Mouse (Mus musculus) testis, adult 2 months (tissue): Measurements from ENCODE around the gene Oxsm. TPM values are rescaled to one million over a fixed set of nuclear protein-coding genes. Genes with fewer than 3 reads are reported as not detected.
A peak's percentile ranks its signal among the peaks of the same experiment; 100 is the strongest.

ENCODE experiments used
- H3K27ac ChIP-seq: fragments of 200-500 bp; 2 replicates; pipeline ENCODE4 v1.5.1; 2012; ENCODE audit warnings: low read depth, low read length; ENCODE audit not compliant: control insufficient read depth, insufficient read depth
- H3K27me3 ChIP-seq: fragments of 200-500 bp; 2 replicates; pipeline ENCODE4 v1.6.1; 2012; ENCODE audit warnings: mild to moderate bottlenecking, low read length, moderate library complexity; ENCODE audit not compliant: control insufficient read depth, insufficient read depth
- H3K36me3 ChIP-seq: fragments of 200-500 bp; 2 replicates; pipeline ENCODE4 v1.6.1; 2012; ENCODE audit warnings: mild to moderate bottlenecking, low read length; ENCODE audit not compliant: control insufficient read depth, insufficient read depth
- H3K4me1 ChIP-seq: fragments of 200-500 bp; 2 replicates; pipeline ENCODE4 v1.6.1; 2012; ENCODE audit warnings: low read length; ENCODE audit not compliant: control insufficient read depth, insufficient read depth
- H3K4me3 ChIP-seq: fragments of 200-500 bp; 2 replicates; pipeline ENCODE4 v1.5.1; 2012; ENCODE audit warnings: low read depth, mild to moderate bottlenecking, low read length, moderate library complexity, mixed read lengths; ENCODE audit not compliant: control insufficient read depth
- CTCF ChIP-seq: fragments of 200-500 bp; IDR thresholded peaks from 2 replicates; pipeline ENCODE4 v1.5.1; 2012; ENCODE audit warnings: low read depth, mild to moderate bottlenecking, inconsistent platforms, low read length, moderate library complexity; ENCODE audit not compliant: control insufficient read depth, insufficient read depth, insufficient replicate concordance
- POLR2A ChIP-seq: fragments of 200-500 bp; IDR thresholded peaks from 2 replicates; pipeline ENCODE4 v1.6.1; 2012; ENCODE audit warnings: low read depth, mild to moderate bottlenecking, inconsistent platforms, low read length, moderate library complexity; ENCODE audit not compliant: control insufficient read depth
- polyA plus RNA-seq: library from polyadenylated mRNA; depleted of rRNA; stranded (reverse); fragments of >200 nt; gene quantifications from 2 replicates; pipeline ENCODE4 v1.2.3, GENCODE M21; 2012; rRNA removed

The Oxsm gene
- polyA plus RNA-seq: 18.8 and 18.9 TPM in 2 replicates

DNA sequence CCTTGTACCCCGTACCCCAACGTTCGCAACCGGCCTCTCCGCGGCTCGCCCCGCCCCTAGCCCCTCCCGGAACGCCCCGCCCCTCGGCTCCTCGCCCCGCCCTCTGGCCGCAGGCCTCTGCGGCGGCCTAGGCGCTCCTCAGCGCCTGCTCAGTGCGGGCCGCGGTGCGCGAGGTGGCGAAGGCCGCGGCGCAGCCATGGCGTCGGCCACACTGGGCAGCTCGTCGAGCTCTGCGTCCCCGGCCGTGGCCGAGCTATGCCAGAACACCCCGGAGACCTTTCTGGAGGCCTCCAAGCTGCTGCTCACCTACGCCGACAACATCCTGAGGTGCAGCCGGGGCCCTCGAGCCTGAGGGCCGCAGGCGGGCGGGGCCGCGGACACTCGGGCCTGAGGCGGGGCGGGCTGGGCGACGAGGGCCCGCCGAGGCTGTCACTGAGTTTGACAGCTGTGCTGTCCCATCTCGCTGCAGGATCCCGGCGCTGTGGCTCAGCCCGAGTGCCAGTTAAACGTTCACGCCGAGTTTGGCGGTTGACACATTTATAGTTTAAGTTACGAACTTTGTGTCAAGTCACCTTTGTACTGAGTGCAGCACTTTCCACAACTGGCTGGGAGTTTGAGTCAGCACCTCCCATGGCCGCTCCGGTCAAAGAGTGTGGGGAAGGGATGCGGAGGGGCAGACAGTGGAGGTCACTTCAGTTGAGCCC, at the start of gene Oxsm, which contains the start of gene Ngly1:
Gene Oxsm, minus strand, starts transcription at position 638 of the 704 bp plus-strand sequence.
Gene Ngly1, plus strand, starts transcription at position 110 of the 704 bp plus-strand sequence.
- peak within 1 kb of the TSS; percentile 94 for H3K27ac ChIP-seq
- H3K27me3 ChIP-seq: no peaks in the 10 kb centered on the region
- H3K4me3 ChIP-seq: peak within 1 kb of the TSS; percentile 90
- TF ChIP-seq CTCF (no peak), POLR2A (peak; percentile 99)
- no peaks in the 10 kb centered on the region; the same call in 1 of the 2 replicates for H3K36me3 ChIP-seq
- no peaks in the 10 kb centered on the region for H3K4me1 ChIP-seq

DNA sequence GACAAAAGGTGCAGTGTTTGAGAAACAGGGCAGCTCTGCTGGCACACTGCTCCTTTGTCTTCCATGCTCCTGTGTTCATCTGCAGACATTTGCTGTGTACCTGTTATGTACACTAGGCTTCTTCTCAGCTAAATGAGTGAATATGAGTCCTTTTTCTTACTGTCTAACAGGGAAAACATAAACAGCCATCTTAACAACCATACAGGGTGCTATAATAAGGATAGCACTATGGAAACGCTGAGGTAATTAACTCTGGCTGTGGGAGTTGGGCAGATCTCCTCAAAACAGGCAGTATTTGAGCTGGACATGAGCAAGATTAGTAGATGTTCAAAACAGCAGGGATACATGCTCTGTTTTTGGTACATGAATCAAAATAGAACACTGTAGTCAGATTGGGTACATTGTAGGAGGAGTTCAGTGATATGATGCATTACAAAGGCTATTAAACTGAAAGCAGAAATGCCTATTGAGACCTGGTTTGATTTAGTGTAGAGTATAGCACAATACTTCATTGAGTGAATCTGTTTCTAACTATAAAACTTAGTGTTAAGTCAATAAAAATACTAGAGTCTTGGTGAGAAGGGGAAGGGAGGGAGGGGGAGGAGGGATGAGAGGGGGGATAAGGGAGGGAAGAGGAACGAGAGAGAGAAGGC, 47.3 kb upstream of the Oxsm start:
- no peaks in the 10 kb centered on the region for H3K4me1 ChIP-seq
- no peak overlapping the region for H3K27ac ChIP-seq
- H3K4me3 ChIP-seq: no peak overlapping the region
- TF ChIP-seq CTCF: no peak
- no peak for TF ChIP-seq POLR2A
- no peaks in the 10 kb centered on the region for H3K27me3 ChIP-seq
- no peaks in the 10 kb centered on the region for H3K36me3 ChIP-seq

DNA sequence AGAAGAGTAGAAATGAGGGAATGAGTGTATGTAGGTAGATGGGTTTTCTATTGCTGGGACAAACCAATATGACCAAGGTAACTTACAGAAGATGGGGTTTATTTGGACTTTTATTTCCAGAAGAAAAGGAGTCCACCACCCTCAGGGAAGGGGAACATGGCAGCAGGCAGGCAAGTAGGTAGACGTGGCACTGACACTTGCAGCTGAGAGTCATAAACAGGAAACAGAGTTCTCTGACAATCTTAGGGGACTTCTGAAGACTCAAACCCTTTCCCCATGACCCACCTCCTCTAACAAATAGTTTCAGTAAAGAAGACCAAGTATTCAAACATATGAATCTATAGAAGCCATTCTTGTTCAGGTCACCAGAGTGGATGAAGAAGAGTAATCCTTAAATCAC, 44.3 kb upstream of the Oxsm start:
- Histone ChIP-seq H3K27ac (no peak overlapping the region), H3K4me3 (no peak overlapping the region), H3K4me1 (no peaks in the 10 kb centered on the region), H3K36me3 (no peaks in the 10 kb centered on the region), H3K27me3 (no peaks in the 10 kb centered on the region)
- TF ChIP-seq CTCF (no peak), POLR2A (no peak)

GRCm38 (mm10) chr14:16293015-16293414, 43.4 kb upstream of the Oxsm start:
- H3K27ac ChIP-seq: no peak overlapping the region
- no peak overlapping the region for H3K4me3 ChIP-seq
- no peaks in the 10 kb centered on the region for H3K36me3 ChIP-seq
- no peaks in the 10 kb centered on the region for H3K27me3 ChIP-seq
- H3K4me1 ChIP-seq: no peaks in the 10 kb centered on the region
- TF ChIP-seq POLR2A (no peak), CTCF (no peak)

GRCm38 (mm10) chr14:16292371-16292770, 42.8 kb upstream of the Oxsm start:
- no peak for TF ChIP-seq POLR2A
- TF ChIP-seq CTCF: no peak
- Histone ChIP-seq H3K4me3 (no peak overlapping the region), H3K4me1 (no peaks in the 10 kb centered on the region), H3K27me3 (no peaks in the 10 kb centered on the region), H3K36me3 (no peaks in the 10 kb centered on the region), H3K27ac (no peak overlapping the region)

DNA sequence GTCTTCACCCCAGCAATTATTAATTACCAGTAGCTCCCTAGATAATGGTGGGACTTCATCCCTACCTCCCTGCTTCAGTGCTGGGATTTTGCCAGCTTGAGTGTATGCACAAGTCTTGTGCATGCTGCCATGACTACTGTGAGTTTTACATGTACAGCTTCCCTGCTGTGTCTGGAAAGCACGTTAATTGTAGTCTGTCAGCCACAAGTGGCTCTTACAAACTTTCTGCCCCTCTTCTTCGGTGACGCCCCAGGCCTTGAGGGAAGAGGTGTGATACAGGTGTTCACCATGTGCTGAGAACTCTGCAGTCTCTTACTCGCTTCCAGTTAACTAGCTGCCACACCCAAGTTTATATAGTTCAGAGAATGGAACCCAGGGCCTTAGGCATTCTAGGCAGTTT, 34.4 kb upstream of the Oxsm start:
- Histone ChIP-seq H3K4me3 (no peak overlapping the region), H3K4me1 (no peaks in the 10 kb centered on the region; the same call in 1 of the 2 replicates), H3K27ac (no peak overlapping the region; the same call in 1 of the 2 replicates), H3K27me3 (no peaks in the 10 kb centered on the region), H3K36me3 (peaks cover 2% of the 10 kb centered on the region)
- TF ChIP-seq CTCF (no peak), POLR2A (no peak)

DNA sequence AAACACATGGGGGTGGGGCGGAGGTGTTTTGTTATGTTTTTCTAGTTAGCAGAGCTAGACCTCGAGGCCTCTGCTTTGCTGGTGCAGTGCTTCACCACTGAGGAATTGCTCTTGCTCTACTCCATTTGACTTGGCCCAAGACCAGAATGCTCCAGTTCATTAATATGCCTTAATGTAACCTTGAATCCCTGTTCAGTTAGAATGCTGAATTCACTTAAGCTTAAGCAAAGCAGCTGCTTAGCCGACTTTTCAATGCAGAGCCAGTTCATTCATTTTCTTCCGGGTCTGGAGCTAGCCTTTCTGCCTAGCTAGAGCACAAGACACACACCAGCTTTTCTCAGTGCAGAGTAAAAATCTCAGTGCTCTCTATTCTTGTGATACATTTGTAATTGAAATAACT, 29.6 kb upstream of the Oxsm start:
- Histone ChIP-seq H3K4me1 (no peaks in the 10 kb centered on the region; the same call in 1 of the 2 replicates), H3K27ac (no peak overlapping the region), H3K4me3 (no peak overlapping the region), H3K36me3 (peaks cover 2% of the 10 kb centered on the region), H3K27me3 (no peaks in the 10 kb centered on the region)
- TF ChIP-seq CTCF (no peak), POLR2A (no peak)

DNA sequence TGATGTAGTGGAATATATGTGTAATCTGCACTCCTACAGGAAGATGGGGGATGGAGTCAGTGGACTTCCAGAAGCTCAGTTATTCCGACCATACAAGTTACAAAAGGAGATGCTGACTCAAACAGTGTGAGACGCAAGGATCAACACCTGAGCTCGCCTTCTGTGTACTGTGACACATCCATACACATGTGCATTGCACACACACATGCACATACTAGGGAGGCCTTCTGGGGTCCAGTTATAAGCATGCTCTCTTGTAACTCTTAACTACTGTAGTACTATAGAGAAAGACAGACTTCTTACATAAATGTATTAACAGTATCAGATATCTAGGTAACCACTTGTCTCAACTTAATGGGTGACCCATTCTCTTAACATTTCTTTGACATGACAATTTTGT, 24.1 kb upstream of the Oxsm start:
- H3K36me3 ChIP-seq: no peaks in the 10 kb centered on the region
- TF ChIP-seq POLR2A (no peak), CTCF (no peak)
- H3K27me3 ChIP-seq: no peaks in the 10 kb centered on the region
- no peaks in the 10 kb centered on the region for H3K4me1 ChIP-seq
- H3K27ac ChIP-seq: no peak overlapping the region
- no peak overlapping the region for H3K4me3 ChIP-seq
